Mouse (Mus musculus) megakaryocyte-erythroid progenitor cell, adult 5-6 weeks (primary cell): Measurements from ENCODE around the gene Nrxn3. TPM values are rescaled to one million over a fixed set of nuclear protein-coding genes. Genes with fewer than 3 reads are reported as not detected.

ENCODE experiments used
- ATAC-seq: replicated peaks from 2 replicates; pipeline ENCODE4 v1.8.0; 2016; ENCODE audit warnings: mild to moderate bottlenecking, inconsistent platforms; ENCODE audit not compliant: severe bottlenecking, poor library complexity, low FRiP score, low TSS enrichment
- total RNA-seq, 2 experiments: library from RNA; stranded (forward) in 1 of 2; stranded (reverse) in 1 of 2; fragments of 200-1000, 215-1000 nt in 1 of 2; fragments of >200 nt in 1 of 2; fragmentation: Nextera tagmentation in 1 of 2; gene quantifications; 2 replicates each; pipeline ENCODE4 v1.2.3; 2014 to 2017

Gene Nrxn3
- total RNA-seq, 2 experiments from 2014 or later, result not detected

- no peak for ATAC-seq
Observed at GRCm38 (mm10) chr12:88800990-88801655, 78.4 kb downstream of the Nrxn3 start.

- no peak for ATAC-seq
Observed at GRCm38 (mm10) chr12:88801656-88802007, 79.0 kb downstream of the Nrxn3 start.

- no peak for ATAC-seq
Observed at GRCm38 (mm10) chr12:88808947-88809346, 86.3 kb downstream of the Nrxn3 start.

- no peak for ATAC-seq
Observed at GRCm38 (mm10) chr12:88812173-88812572, 89.5 kb downstream of the Nrxn3 start.

- ATAC-seq, result no peak
Observed at GRCm38 (mm10) chr12:88816865-88817264, 94.2 kb downstream of the Nrxn3 start.

- no peak for ATAC-seq
Observed at GRCm38 (mm10) chr12:88818622-88819334, 96.1 kb downstream of the Nrxn3 start.

- no peak for ATAC-seq
Observed at GRCm38 (mm10) chr12:88819335-88819709, 96.6 kb downstream of the Nrxn3 start.

GRCm38 (mm10) chr12:88820131-88820530, 97.5 kb downstream of the Nrxn3 start:
- ATAC-seq, result no peak

- ATAC-seq, result no peak
Observed at GRCm38 (mm10) chr12:88830851-88831250, 108.2 kb downstream of the Nrxn3 start.

GRCm38 (mm10) chr12:88835821-88836220, 113.1 kb downstream of the Nrxn3 start:
- ATAC-seq, result no peak

GRCm38 (mm10) chr12:88839724-88840123, 117.0 kb downstream of the Nrxn3 start:
- no peak for ATAC-seq

GRCm38 (mm10) chr12:88841350-88841749, 118.7 kb downstream of the Nrxn3 start:
- ATAC-seq, result no peak

GRCm38 (mm10) chr12:88850400-88851179, 127.9 kb downstream of the Nrxn3 start:
- no peak for ATAC-seq

GRCm38 (mm10) chr12:88854039-88854438, 131.4 kb downstream of the Nrxn3 start:
- no peak for ATAC-seq

GRCm38 (mm10) chr12:88857701-88858100, 135.0 kb downstream of the Nrxn3 start:
- no peak for ATAC-seq

GRCm38 (mm10) chr12:88859456-88860345, 137.0 kb downstream of the Nrxn3 start:
- ATAC-seq, result no peak

- no peak for ATAC-seq
Observed at GRCm38 (mm10) chr12:88860397-88860796, 137.7 kb downstream of the Nrxn3 start.

- no peak for ATAC-seq
Observed at GRCm38 (mm10) chr12:88863069-88863468, 140.4 kb downstream of the Nrxn3 start.

- no peak for ATAC-seq
Observed at GRCm38 (mm10) chr12:88868288-88868687, 145.6 kb downstream of the Nrxn3 start.

GRCm38 (mm10) chr12:88897331-88897730, 174.7 kb downstream of the Nrxn3 start:
- no peak for ATAC-seq
